Mouse (Mus musculus) forebrain, embryonic 10.5 days (tissue): ENCODE data around the gene Nrm. TPM values are rescaled to one million over a fixed set of nuclear protein-coding genes. Genes with fewer than 3 reads are reported as not detected.

ENCODE experiments used
- DNase-seq: peaks from one replicate; pipeline ENCODE4 v3.0.0-alpha.2; 2017; ENCODE audit warnings: low spot score; ENCODE audit errors: extremely low spot score
- H3K27ac ChIP-seq: fragments of 300-500 bp; sonication (generic); 2 replicates; pipeline ENCODE4 v1.5.1; 2016; ENCODE audit warnings: mild to moderate bottlenecking
- H3K27me3 ChIP-seq: fragments of 300-500 bp; sonication (generic); 2 replicates; pipeline ENCODE4 v1.6.1; 2016; ENCODE audit warnings: mild to moderate bottlenecking; ENCODE audit not compliant: poor library complexity, severe bottlenecking
- H3K36me3 ChIP-seq: fragments of 300-500 bp; sonication (generic); replicated peaks from 2 replicates; pipeline ENCODE4 v1.6.1; 2016; ENCODE audit warnings: mild to moderate bottlenecking, moderate library complexity
- H3K4me1 ChIP-seq: fragments of 300-500 bp; sonication (generic); 2 replicates; pipeline ENCODE4 v1.6.1; 2016
- H3K4me3 ChIP-seq: fragments of 300-500 bp; sonication (generic); 2 replicates; pipeline ENCODE4 v1.5.1; 2016; ENCODE audit warnings: mild to moderate bottlenecking, moderate library complexity
- H3K9me3 ChIP-seq: fragments of 300-500 bp; sonication (generic); 2 replicates; pipeline ENCODE4 v1.6.1; 2016; ENCODE audit warnings: mild to moderate bottlenecking, moderate library complexity
- WGBS: fragments of 180-500 bp; shearing (Covaris S2); methylation state at CpG from one replicate; pipeline ENCODE4 v1.1.7; 2016; 5-methylcytosine and 5-hydroxymethylcytosine counted together
- polyA plus RNA-seq: library from polyadenylated mRNA; unstranded; fragments of >200 nt; fragmentation: Nextera tagmentation; extraction: Ambion mirVana; gene quantifications from 2 replicates; pipeline ENCODE4 v1.2.1, GENCODE M21; 2016

Gene Nrm
- polyA plus RNA-seq, 1 experiment from 2014 or later: 81.9 TPM

- WGBS: under 1% methylated on average over 45 of the region's 47 CpGs
- H3K4me1 ChIP-seq: peaks cover 45% of the 10 kb centered on the region
- H3K27me3 ChIP-seq: peaks cover 28% of the 10 kb centered on the region
- DNase-seq: peak; percentile 89
- H3K36me3 ChIP-seq: peaks cover 38% of the 10 kb centered on the region
- H3K4me3 ChIP-seq: peak within 1 kb of the TSS; percentile 74
- peak within 1 kb of the TSS; percentile 92 for H3K27ac ChIP-seq
- no peaks in the 10 kb centered on the region for H3K9me3 ChIP-seq
Observed at GRCm38 (mm10) chr17:35822964-35823937, 37.9 kb upstream of the Nrm start, which contains the start of gene Flot1. Gene Flot1, plus strand, starts transcription at chr17:35823230.

- no peak for DNase-seq
- Histone ChIP-seq H3K4me1 (peaks cover 46% of the 10 kb centered on the region), H3K27ac (peak overlapping the region; percentile 92), H3K36me3 (peaks cover 47% of the 10 kb centered on the region), H3K4me3 (peak overlapping the region; percentile 74), H3K9me3 (no peaks in the 10 kb centered on the region), H3K27me3 (peaks cover 23% of the 10 kb centered on the region)
- 61% methylated on average over 7 of the region's 7 CpGs for WGBS
Observed at GRCm38 (mm10) chr17:35824402-35824801, 36.7 kb upstream of the Nrm start.

- H3K27me3 ChIP-seq: peaks cover 14% of the 10 kb centered on the region
- H3K4me3 ChIP-seq: no peak overlapping the region
- H3K9me3 ChIP-seq: no peaks in the 10 kb centered on the region
- whole genome bisulfite sequencing: 92% methylated on average over 13 of the region's 13 CpGs
- no peak overlapping the region for H3K27ac ChIP-seq
- peaks cover 55% of the 10 kb centered on the region for H3K36me3 ChIP-seq
- H3K4me1 ChIP-seq: peaks cover 55% of the 10 kb centered on the region
- DNase-seq: no peak
Observed at GRCm38 (mm10) chr17:35825109-35825850, 35.8 kb upstream of the Nrm start.

- 5% methylated on average over 21 of the region's 21 CpGs for WGBS
- Histone ChIP-seq H3K27me3 (no peaks in the 10 kb centered on the region), H3K4me3 (peak overlapping the region; percentile 27), H3K4me1 (peaks cover 29% of the 10 kb centered on the region), H3K9me3 (no peaks in the 10 kb centered on the region), H3K36me3 (peaks cover 96% of the 10 kb centered on the region), H3K27ac (peak overlapping the region; percentile 51)
- peak; percentile 86 for DNase-seq
Observed at GRCm38 (mm10) chr17:35829737-35830136, 31.4 kb upstream of the Nrm start.

- peak overlapping the region; percentile 7; the same call in 1 of the 2 replicates for H3K4me3 ChIP-seq
- WGBS: 71% methylated on average over 8 of the region's 8 CpGs
- H3K27ac ChIP-seq: no peak overlapping the region
- H3K27me3 ChIP-seq: no peaks in the 10 kb centered on the region
- H3K9me3 ChIP-seq: no peaks in the 10 kb centered on the region
- DNase-seq: peak; percentile 31
- peaks cover 91% of the 10 kb centered on the region for H3K36me3 ChIP-seq
- peaks cover 43% of the 10 kb centered on the region for H3K4me1 ChIP-seq
Observed at GRCm38 (mm10) chr17:35832400-35833238, 28.5 kb upstream of the Nrm start.

- H3K4me3 ChIP-seq: peak overlapping the region; percentile 90; the same call in 1 of the 2 replicates
- 30% methylated on average over 5 of the region's 5 CpGs for WGBS
- H3K36me3 ChIP-seq: peaks cover 85% of the 10 kb centered on the region
- no peak overlapping the region for H3K27ac ChIP-seq
- no peaks in the 10 kb centered on the region for H3K27me3 ChIP-seq
- H3K4me1 ChIP-seq: peaks cover 43% of the 10 kb centered on the region
- H3K9me3 ChIP-seq: no peaks in the 10 kb centered on the region
- peak; percentile 38 for DNase-seq
Observed at GRCm38 (mm10) chr17:35833239-35833751, 27.8 kb upstream of the Nrm start.

GRCm38 (mm10) chr17:35833894-35834293 is 27.2 kb upstream of the Nrm start:
- H3K4me3 ChIP-seq: peak overlapping the region; percentile 90; the same call in 1 of the 2 replicates
- no peaks in the 10 kb centered on the region for H3K9me3 ChIP-seq
- no peaks in the 10 kb centered on the region for H3K27me3 ChIP-seq
- no peak overlapping the region for H3K27ac ChIP-seq
- peaks cover 80% of the 10 kb centered on the region for H3K36me3 ChIP-seq
- DNase-seq: no peak
- peaks cover 47% of the 10 kb centered on the region for H3K4me1 ChIP-seq
- 62% methylated on average over 5 of the region's 5 CpGs for WGBS

- H3K27ac ChIP-seq: no peak overlapping the region
- no peak for DNase-seq
- H3K36me3 ChIP-seq: peaks cover 71% of the 10 kb centered on the region
Observed at GRCm38 (mm10) chr17:35834696-35835422, 26.3 kb upstream of the Nrm start.

GRCm38 (mm10) chr17:35835424-35836140 is 25.5 kb upstream of the Nrm start:
- no peaks in the 10 kb centered on the region for H3K9me3 ChIP-seq
- peak overlapping the region; percentile 99; the same call in 1 of the 2 replicates for H3K27ac ChIP-seq
- peak overlapping the region; percentile 90 for H3K4me3 ChIP-seq
- H3K36me3 ChIP-seq: peaks cover 65% of the 10 kb centered on the region
- peaks cover 48% of the 10 kb centered on the region for H3K4me1 ChIP-seq
- 90% methylated on average over 26 of the region's 26 CpGs for WGBS
- no peaks in the 10 kb centered on the region for H3K27me3 ChIP-seq
- DNase-seq: no peak

More at GRCm38 (mm10) chr17:35834696-35835422, 26.3 kb upstream of the Nrm start:
- Histone ChIP-seq H3K27me3 (no peaks in the 10 kb centered on the region), H3K9me3 (no peaks in the 10 kb centered on the region), H3K4me1 (peaks cover 51% of the 10 kb centered on the region), H3K4me3 (peak overlapping the region; percentile 90)
- WGBS: 84% methylated on average over 26 of the region's 26 CpGs

GRCm38 (mm10) chr17:35836178-35836965 is 24.7 kb upstream of the Nrm start:
- H3K9me3 ChIP-seq: no peaks in the 10 kb centered on the region
- H3K27me3 ChIP-seq: no peaks in the 10 kb centered on the region
- peak overlapping the region; percentile 99 for H3K27ac ChIP-seq
- peak; percentile 70 for DNase-seq
- H3K4me3 ChIP-seq: peak overlapping the region; percentile 90
- peaks cover 58% of the 10 kb centered on the region for H3K36me3 ChIP-seq
- H3K4me1 ChIP-seq: peaks cover 49% of the 10 kb centered on the region
- 10% methylated on average over 24 of the region's 24 CpGs for WGBS
